Mouse (Mus musculus) limb, embryonic 14.5 days (tissue): ENCODE data around the gene Ndufa4l2. TPM values are rescaled to one million over a fixed set of nuclear protein-coding genes. Genes with fewer than 3 reads are reported as not detected.

Source experiments
- ATAC-seq: fragments of 200-750 bp; cut with Nextera tagmentation; 2 replicates; pipeline ENCODE4 v1.8.0; 2017; ENCODE audit warnings: low read depth, moderate number of reproducible peaks, moderate TSS enrichment; ENCODE audit not compliant: low FRiP score
- DNase-seq: peaks from one replicate; pipeline ENCODE4 v3.0.0-alpha.2; 2015; ENCODE audit warnings: low spot score
- H3K27ac ChIP-seq: fragments of 300-500 bp; sonication (generic); replicated peaks from 2 replicates; pipeline ENCODE4 v1.5.1; 2014; ENCODE audit warnings: low read depth, mild to moderate bottlenecking, low read length, moderate library complexity, mixed read lengths
- H3K27me3 ChIP-seq: fragments of 300-500 bp; sonication (generic); 2 replicates; pipeline ENCODE4 v1.6.1; 2014; ENCODE audit warnings: low read length, mixed read lengths; ENCODE audit not compliant: control insufficient read depth, insufficient read depth
- H3K36me3 ChIP-seq: fragments of 300-500 bp; sonication (generic); 2 replicates; pipeline ENCODE4 v1.6.1; 2014; ENCODE audit warnings: mild to moderate bottlenecking, low read length, moderate library complexity, mixed read lengths; ENCODE audit not compliant: control insufficient read depth, insufficient read depth
- H3K4me1 ChIP-seq: fragments of 300-500 bp; sonication (generic); 2 replicates; pipeline ENCODE4 v1.6.1; 2014; ENCODE audit warnings: antibody characterized with exemption, low read length, mixed read lengths; ENCODE audit not compliant: control insufficient read depth, insufficient read depth
- H3K4me2 ChIP-seq: fragments of 300-500 bp; sonication (generic); replicated peaks from 2 replicates; pipeline ENCODE4 v1.6.1; 2014; ENCODE audit warnings: low read depth, mild to moderate bottlenecking, low read length, moderate library complexity; ENCODE audit not compliant: severe bottlenecking
- H3K4me3 ChIP-seq: fragments of 300-500 bp; sonication (generic); replicated peaks from 2 replicates; pipeline ENCODE4 v1.5.1; 2014; ENCODE audit warnings: low read length
- H3K9ac ChIP-seq: fragments of 300-500 bp; sonication (generic); 2 replicates; pipeline ENCODE4 v1.6.1; 2014; ENCODE audit warnings: mild to moderate bottlenecking, low read depth, low read length, moderate library complexity; ENCODE audit not compliant: severe bottlenecking
- H3K9me3 ChIP-seq: fragments of 300-500 bp; sonication (generic); 2 replicates; pipeline ENCODE4 v1.6.1; 2016; ENCODE audit warnings: low read length; ENCODE audit not compliant: control insufficient read depth
- POLR2A ChIP-seq: fragments of 200-500 bp; IDR thresholded peaks from 2 replicates; pipeline ENCODE4 v1.8.0; 2012; ENCODE audit warnings: inconsistent platforms, mild to moderate bottlenecking, moderate library complexity, borderline replicate concordance; ENCODE audit not compliant: insufficient read depth, insufficient read length; ENCODE audit errors: extremely low read depth
- WGBS: fragments of 180-500 bp; shearing (Covaris S2); extraction: QIAGEN DNeasy Blood & Tissue Kit; methylation state at CpG from one replicate; pipeline ENCODE4 v1.1.7; 2014; 5-methylcytosine and 5-hydroxymethylcytosine counted together
- polyA plus RNA-seq, 2 experiments: library from polyadenylated mRNA; depleted of rRNA in 1 of 2; stranded (reverse) in 1 of 2; unstranded in 1 of 2; fragments of >200 nt; fragmentation: Nextera tagmentation in 1 of 2; extraction: Ambion mirVana in 1 of 2; gene quantifications; 2 replicates each; pipeline versions ENCODE4 v1.2.1 to v1.2.3; 2012 to 2014

Gene Ndufa4l2
- polyA plus RNA-seq, 2 experiments, result 36.9 to 62.9 TPM

DNA sequence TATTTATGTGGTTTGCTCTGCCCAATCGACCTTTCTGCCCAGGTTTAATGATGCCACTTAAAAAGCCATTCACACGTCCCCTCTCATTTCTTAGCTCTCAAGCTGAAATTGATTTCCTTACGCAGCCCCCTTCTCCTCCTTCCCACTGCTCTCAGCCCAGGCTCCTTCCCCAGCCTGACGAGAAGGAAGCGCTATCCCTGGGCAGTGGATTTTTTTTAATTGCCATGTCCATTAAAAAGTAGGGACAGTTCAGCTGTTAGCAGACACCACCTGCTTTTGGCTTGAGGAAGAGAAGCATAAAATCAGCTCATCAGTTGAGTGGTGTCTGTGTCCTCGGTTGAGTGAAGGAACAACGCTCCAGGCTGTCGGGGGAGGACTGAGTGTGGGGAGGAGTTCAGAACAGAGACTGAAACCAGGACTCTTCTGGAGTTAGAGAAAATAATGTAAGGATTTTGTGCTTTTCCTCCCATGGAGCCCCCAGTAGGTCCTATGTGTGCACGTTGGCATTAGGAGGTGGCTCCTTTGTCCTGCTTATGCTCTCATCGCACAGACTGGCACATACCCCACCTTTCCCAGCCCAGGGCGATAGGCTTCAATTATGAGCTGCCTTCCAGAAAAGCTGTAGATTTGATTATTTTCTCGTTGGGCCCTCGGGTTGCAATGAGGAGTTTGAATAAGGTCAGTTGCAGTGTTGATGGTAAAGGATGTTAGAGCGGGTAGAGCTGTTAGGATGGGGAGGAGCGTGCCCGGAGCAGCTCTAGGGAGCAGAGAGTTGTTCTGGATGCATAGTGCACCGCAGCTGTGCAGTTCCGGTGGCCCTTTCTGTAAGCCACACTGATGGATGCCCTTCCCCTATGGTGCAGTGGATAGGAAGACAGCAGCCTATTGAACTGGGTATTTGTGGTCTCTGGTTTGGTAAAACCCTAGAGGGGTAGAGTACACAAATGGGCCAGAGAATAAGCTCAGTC, 24.3 kb upstream of the Ndufa4l2 start:
- no peak overlapping the region for H3K4me2 ChIP-seq
- H3K36me3 ChIP-seq, result peaks cover 84% of the 10 kb centered on the region
- WGBS, result 72% methylated on average over 18 of the region's 18 CpGs
- no peak overlapping the region for H3K27ac ChIP-seq
- DNase-seq (no peak), ATAC-seq (no peak)
- H3K4me1 ChIP-seq, result no peaks in the 10 kb centered on the region
- H3K4me3 ChIP-seq, result no peak overlapping the region
- no peak for TF ChIP-seq POLR2A
- H3K9ac ChIP-seq, result no peak overlapping the region
- H3K27me3 ChIP-seq, result no peaks in the 10 kb centered on the region
- no peaks in the 10 kb centered on the region for H3K9me3 ChIP-seq

DNA sequence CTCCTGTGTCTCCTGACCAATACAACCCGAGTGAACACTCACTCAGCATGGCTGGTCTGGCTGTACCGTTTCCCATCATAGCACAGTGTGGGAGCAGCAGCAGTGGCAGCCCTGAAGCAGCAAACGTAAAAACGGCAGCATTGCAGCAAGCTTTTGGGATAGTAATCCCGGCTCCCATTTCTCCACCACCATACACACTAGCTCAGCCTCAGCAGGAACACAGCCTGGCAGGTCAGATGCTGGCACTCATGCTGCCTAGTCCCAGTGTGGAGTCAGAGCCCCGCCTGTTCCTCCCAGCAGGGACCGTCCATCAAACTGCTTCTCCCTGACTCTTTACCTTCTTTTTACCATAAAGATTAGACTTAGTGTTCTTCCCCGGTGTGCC, 23.6 kb upstream of the Ndufa4l2 start:
- no peak overlapping the region for H3K27ac ChIP-seq
- no peaks in the 10 kb centered on the region for H3K4me1 ChIP-seq
- DNase-seq (no peak), ATAC-seq (no peak)
- H3K9me3 ChIP-seq, result no peaks in the 10 kb centered on the region
- WGBS, result 84% methylated on average over 8 of the region's 8 CpGs
- no peak overlapping the region for H3K4me3 ChIP-seq
- H3K36me3 ChIP-seq, result peaks cover 86% of the 10 kb centered on the region
- H3K4me2 ChIP-seq, result no peak overlapping the region
- no peak overlapping the region for H3K9ac ChIP-seq
- H3K27me3 ChIP-seq, result no peaks in the 10 kb centered on the region
- no peak for TF ChIP-seq POLR2A

DNA sequence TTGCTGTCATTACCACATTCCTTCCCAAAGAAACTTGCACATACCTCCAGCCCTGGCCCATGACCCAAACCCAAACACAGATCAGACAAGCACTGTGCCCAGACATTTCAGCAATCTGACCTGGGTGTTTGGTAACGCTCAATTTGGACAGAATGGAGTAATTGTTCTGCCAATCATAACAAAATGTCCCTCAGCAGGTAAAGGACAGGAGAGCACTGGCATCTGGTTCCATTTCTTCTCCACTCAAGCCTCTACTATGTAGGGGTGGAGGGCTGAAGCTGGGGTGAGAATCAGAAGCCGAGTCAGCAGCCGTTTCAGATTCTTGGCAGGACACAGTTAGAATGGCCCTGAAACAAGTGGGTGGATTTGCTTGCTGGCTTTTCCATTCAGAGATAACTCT, 22.6 kb upstream of the Ndufa4l2 start:
- Histone ChIP-seq H3K4me1 (no peaks in the 10 kb centered on the region), H3K27ac (no peak overlapping the region), H3K4me2 (no peak overlapping the region), H3K36me3 (peaks cover 91% of the 10 kb centered on the region), H3K9ac (no peak overlapping the region), H3K4me3 (no peak overlapping the region), H3K27me3 (no peaks in the 10 kb centered on the region), H3K9me3 (no peaks in the 10 kb centered on the region)
- no peak for TF ChIP-seq POLR2A
- WGBS, result 85% methylated on average over 3 of the region's 3 CpGs
- DNase-seq (no peak), ATAC-seq (no peak)

DNA sequence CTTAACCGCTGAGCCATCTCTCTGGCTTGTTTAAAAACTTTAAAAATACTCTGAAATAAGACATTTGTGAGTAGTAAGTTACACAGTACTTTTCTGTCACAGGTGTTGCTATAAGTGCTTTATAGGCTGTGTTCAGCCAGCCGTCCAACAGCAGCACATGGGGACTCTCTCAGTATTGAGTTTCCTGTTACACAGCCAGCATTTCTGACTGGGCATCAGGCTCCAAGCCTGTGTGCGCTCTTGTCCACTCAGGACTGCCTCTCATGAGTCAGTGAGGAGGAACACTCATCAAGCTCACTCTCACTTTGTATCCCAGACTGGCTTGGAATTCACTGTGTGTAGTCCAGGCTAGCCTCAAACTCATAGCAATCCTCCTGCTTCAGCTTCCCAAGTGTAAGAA, 18.6 kb upstream of the Ndufa4l2 start:
- Histone ChIP-seq H3K4me3 (no peak overlapping the region), H3K9ac (no peak overlapping the region), H3K4me1 (no peaks in the 10 kb centered on the region), H3K4me2 (no peak overlapping the region), H3K36me3 (peaks cover 83% of the 10 kb centered on the region), H3K27ac (no peak overlapping the region), H3K27me3 (no peaks in the 10 kb centered on the region), H3K9me3 (no peaks in the 10 kb centered on the region)
- DNase-seq, result no peak
- TF ChIP-seq POLR2A, result no peak
- ATAC-seq, result no peak
- WGBS, result 83% methylated on average over 3 of the region's 3 CpGs

DNA sequence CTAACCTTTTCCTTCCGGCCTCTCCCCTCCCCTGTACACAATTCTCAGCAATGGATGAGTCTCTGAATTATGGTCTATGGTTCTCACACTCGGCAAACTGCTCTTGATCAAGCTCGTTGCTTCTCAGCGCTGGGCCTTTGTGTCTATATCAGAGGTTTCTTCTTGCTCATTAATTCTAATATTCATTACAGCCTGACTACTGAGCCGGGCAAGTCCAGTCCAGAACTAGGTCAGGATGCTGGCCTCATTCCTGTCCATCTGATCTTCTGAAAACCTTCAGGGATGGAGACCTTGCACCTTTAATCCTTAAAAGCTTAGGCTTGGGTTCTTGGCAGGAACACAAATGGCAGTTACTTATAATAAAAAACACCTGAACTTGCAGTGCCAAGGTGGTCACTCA, 15.3 kb upstream of the Ndufa4l2 start:
- Histone ChIP-seq H3K27me3 (no peaks in the 10 kb centered on the region), H3K9ac (no peak overlapping the region), H3K27ac (no peak overlapping the region), H3K36me3 (peaks cover 53% of the 10 kb centered on the region), H3K4me1 (no peaks in the 10 kb centered on the region), H3K4me3 (no peak overlapping the region), H3K9me3 (no peaks in the 10 kb centered on the region), H3K4me2 (no peak overlapping the region)
- ATAC-seq, result no peak
- no peak for TF ChIP-seq POLR2A
- WGBS, result 75% methylated on average over 5 of the region's 5 CpGs
- no peak for DNase-seq
